Mouse (Mus musculus) right cerebral cortex, postnatal 4 days (tissue): ENCODE data around the gene Thoc6.

Experiments used
- DNase-seq: peaks from one replicate; pipeline ENCODE4 v3.0.0-alpha.2; 2022

The Thoc6 gene

DNA sequence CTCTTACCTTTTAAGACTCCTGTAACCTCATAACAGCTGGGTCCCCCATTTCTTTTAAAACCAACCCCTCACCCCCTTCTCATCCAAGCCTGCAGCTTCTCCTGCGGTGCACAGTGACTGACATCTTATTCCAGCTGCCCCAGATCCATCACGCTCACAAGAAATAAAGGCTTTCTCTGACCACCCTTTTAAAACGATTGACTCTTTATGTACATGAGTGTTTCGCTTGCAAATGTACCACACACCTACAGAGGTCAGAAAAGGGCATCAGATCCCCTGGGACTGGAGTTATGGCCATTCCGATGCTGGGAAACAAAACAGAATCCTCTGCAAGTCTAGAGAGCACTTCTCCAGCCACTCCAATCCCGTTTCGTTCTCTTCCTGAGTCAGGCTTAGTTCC, 45.9 kb downstream of the Thoc6 start:
- DNase-seq, result no peak

DNA sequence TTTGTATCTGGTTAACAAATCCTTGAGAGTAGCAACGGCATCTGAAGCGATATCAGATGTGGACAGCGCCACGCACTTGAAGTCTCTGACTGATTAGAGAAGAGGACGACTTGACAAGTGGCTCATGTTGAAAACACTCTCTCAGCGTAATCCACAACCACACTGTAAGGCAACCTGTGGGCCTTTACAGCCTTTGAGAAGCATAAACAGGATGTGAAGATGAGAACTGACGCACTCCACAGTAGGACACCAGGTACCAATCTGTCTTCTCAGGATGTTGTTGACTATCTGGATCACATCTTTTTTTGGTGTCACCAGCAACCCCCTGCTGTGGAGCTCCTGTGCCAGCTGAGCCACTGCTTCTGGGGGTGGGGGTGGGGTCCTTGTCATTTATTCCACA, 53.3 kb downstream of the Thoc6 start:
- DNase-seq, result no peak
